Mouse (Mus musculus) limb, embryonic 11.5 days (tissue): Measurements from ENCODE around the gene Rxrg. TPM values are rescaled to one million over a fixed set of nuclear protein-coding genes. Genes with fewer than 3 reads are reported as not detected.

ENCODE experiments used
- ATAC-seq: fragments of 200-750 bp; cut with Nextera tagmentation; 2 replicates; pipeline ENCODE4 v1.8.0; 2017; ENCODE audit warnings: low read depth; ENCODE audit not compliant: insufficient number of reproducible peaks, low FRiP score, low TSS enrichment
- DNase-seq: peaks from one replicate; pipeline ENCODE4 v3.0.0-alpha.2; 2015; ENCODE audit warnings: low spot score
- H3K27ac ChIP-seq: fragments of 300-500 bp; sonication (generic); replicated peaks from 2 replicates; pipeline ENCODE4 v1.5.1; 2014; ENCODE audit warnings: low read depth, mild to moderate bottlenecking, low read length
- H3K27me3 ChIP-seq: fragments of 300-500 bp; sonication (generic); 2 replicates; pipeline ENCODE4 v1.6.1; 2014; ENCODE audit warnings: mild to moderate bottlenecking, low read length, mixed read lengths; ENCODE audit not compliant: control insufficient read depth, insufficient read depth
- H3K36me3 ChIP-seq: fragments of 300-500 bp; sonication (generic); 2 replicates; pipeline ENCODE4 v1.6.1; 2014; ENCODE audit warnings: mild to moderate bottlenecking, low read length, moderate library complexity, mixed read lengths; ENCODE audit not compliant: control insufficient read depth, insufficient read depth
- H3K4me1 ChIP-seq: fragments of 300-500 bp; sonication (generic); 2 replicates; pipeline ENCODE4 v1.6.1; 2014; ENCODE audit warnings: low read length, mixed read lengths; ENCODE audit not compliant: control insufficient read depth, insufficient read depth
- H3K4me2 ChIP-seq: fragments of 300-500 bp; sonication (generic); 2 replicates; pipeline ENCODE4 v1.6.1; 2014; ENCODE audit warnings: low read depth, mild to moderate bottlenecking, moderate library complexity; ENCODE audit not compliant: severe bottlenecking
- H3K4me3 ChIP-seq: fragments of 300-500 bp; sonication (generic); 2 replicates; pipeline ENCODE4 v1.5.1; 2014; ENCODE audit warnings: low read depth, low read length
- H3K9ac ChIP-seq: fragments of 300-500 bp; sonication (generic); 2 replicates; pipeline ENCODE4 v1.6.1; 2014; ENCODE audit warnings: mild to moderate bottlenecking, low read length
- H3K9me3 ChIP-seq: fragments of 300-500 bp; sonication (generic); 2 replicates; pipeline ENCODE4 v1.6.1; 2016; ENCODE audit warnings: low read length; ENCODE audit not compliant: control insufficient read depth
- WGBS: fragments of 180-500 bp; shearing (Covaris S2); extraction: QIAGEN DNeasy Blood & Tissue Kit; methylation state at CpG from one replicate; pipeline ENCODE4 v1.1.7; 2014; 5-methylcytosine and 5-hydroxymethylcytosine counted together
- polyA plus RNA-seq: library from polyadenylated mRNA; unstranded; fragments of >200 nt; fragmentation: Nextera tagmentation; extraction: Ambion mirVana; gene quantifications from 2 replicates; pipeline ENCODE4 v1.2.1, GENCODE M21; 2014

Gene Rxrg
- polyA plus RNA-seq, 1 experiment from 2014 or later, result 4.9 TPM

DNA sequence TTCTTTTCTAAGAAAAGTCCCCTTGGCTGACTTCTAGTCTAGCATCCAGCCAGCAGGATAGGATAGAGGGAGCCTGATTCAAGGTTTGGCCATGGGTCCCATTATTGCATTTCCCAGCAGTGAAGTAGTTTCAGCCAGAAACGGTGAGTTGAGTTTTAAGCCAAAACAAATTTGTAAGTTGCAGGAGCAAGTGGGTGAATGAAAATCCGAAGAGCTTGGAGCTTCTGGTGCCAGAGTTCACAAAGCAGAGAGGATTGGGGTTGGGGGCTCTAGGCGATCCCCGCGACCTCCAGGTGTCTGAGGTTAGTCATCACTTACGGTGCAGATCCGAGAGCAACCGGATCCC lies 89.8 kb downstream of the Rxrg start:
- no peaks in the 10 kb centered on the region for H3K36me3 ChIP-seq
- peaks cover 62% of the 10 kb centered on the region for H3K27me3 ChIP-seq
- H3K9ac ChIP-seq, result no peak overlapping the region; the same call in 1 of the 2 replicates
- H3K9me3 ChIP-seq, result no peaks in the 10 kb centered on the region
- WGBS, result 2% methylated on average over 8 of the region's 8 CpGs
- H3K4me3 ChIP-seq, result peak overlapping the region; percentile 44
- H3K27ac ChIP-seq, result no peak overlapping the region
- ATAC-seq, result no peak
- peaks cover 10% of the 10 kb centered on the region; the same call in 1 of the 2 replicates for H3K4me1 ChIP-seq
- peak; percentile 63 for DNase-seq
- H3K4me2 ChIP-seq, result peak overlapping the region; percentile 94

DNA sequence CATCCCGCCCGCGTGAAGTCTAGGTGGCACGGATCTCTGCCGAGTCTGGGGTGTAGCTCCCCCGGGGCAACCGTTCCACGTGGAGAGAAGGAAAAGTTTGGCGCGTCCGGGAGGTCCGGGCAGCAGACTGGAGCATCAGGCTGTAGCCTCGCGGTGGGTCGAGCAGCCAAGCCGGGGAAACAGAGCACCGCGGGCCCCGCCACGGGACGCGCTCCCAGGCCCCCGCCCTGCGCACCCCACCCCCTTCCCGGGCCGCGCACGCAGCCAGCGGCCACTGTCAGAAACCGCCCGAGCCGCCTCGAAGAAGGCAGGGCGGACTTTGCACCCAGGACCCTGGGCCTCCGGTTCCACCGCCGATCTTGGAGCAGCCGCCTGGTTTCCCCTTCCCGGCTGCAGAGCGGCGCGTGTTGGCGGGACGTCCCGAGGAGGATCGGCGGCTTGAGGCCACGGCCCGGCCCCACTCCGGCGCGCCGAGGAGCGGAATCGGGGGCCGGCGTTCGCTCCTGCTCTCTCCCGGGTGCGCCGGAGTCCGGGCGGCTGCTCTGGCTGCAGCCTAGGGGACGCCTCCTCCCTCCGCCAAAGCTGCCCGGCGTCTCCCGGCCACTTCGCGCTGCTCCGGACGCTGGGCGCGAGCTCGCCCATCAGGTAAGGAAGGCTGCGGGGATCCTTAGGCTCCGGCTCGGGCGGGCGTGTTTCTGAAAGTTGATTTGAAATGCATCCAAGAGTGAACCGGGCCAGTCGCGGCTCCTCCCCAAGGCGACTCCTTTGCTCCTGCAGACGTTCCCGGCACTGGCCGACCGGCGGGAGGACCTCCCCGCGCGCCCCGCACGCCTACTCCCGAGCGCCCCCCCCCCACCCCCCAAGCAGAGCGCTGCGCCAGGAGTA lies 90.4 kb downstream of the Rxrg start:
- Histone ChIP-seq H3K36me3 (no peaks in the 10 kb centered on the region), H3K9ac (peak overlapping the region; percentile 55), H3K4me3 (peak overlapping the region; percentile 44), H3K27me3 (peaks cover 66% of the 10 kb centered on the region), H3K27ac (no peak overlapping the region), H3K4me1 (peaks cover 10% of the 10 kb centered on the region; the same call in 1 of the 2 replicates), H3K4me2 (peak overlapping the region; percentile 94), H3K9me3 (no peaks in the 10 kb centered on the region)
- peak; percentile 48 for ATAC-seq
- DNase-seq, result peak; percentile 72
- WGBS, result under 1% methylated on average over 85 of the region's 98 CpGs

DNA sequence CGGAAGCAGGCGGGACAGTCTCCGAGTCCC lies 90.9 kb downstream of the Rxrg start, which contains the start of gene Lmx1a:
Lmx1a (plus strand) TSS at position 6 of the 30 bp plus-strand sequence.
- Histone ChIP-seq H3K4me3 (peak within 1 kb of the TSS; percentile 44), H3K4me1 (peaks cover 10% of the 10 kb centered on the region; the same call in 1 of the 2 replicates), H3K4me2 (peak within 1 kb of the TSS; percentile 94), H3K36me3 (no peaks in the 10 kb centered on the region), H3K9me3 (no peaks in the 10 kb centered on the region), H3K9ac (peak within 1 kb of the TSS; percentile 55), H3K27me3 (peaks cover 71% of the 10 kb centered on the region), H3K27ac (no peak within 1 kb of the TSS)
- DNase-seq, result no peak
- 0% methylated on average over 3 of the region's 3 CpGs for WGBS
- ATAC-seq, result no peak

Other genes starting within 250 kb of the Rxrg start
- 36.5 and 40.2 TPM in 2 replicates for gene Aldh9a1, start 248.4 kb upstream of the Rxrg start, polyA plus RNA-seq
- 42.5 and 44.1 TPM in 2 replicates for gene Mgst3, start 204.5 kb upstream of the Rxrg start, polyA plus RNA-seq
- not detected in 2 replicates for gene Lrrc52, start 131.6 kb upstream of the Rxrg start, polyA plus RNA-seq
- gene Lmx1a, start 90.9 kb downstream of the Rxrg start, polyA plus RNA-seq, result 0.97 and 1.1 TPM in 2 replicates